8 mouse cellular contexts compared by ENCODE assay signal in genomic region chr1:118457256-118457882, GRCm38 (mm10).
DNase-seq lines count a peak whose midpoint lies in the region; ATAC-seq lines count a peak whose summit lies in the region.

No protein-coding gene starts in this region.

- H3K9me3 ChIP-seq in kidney, embryonic 15.5 days (replicated peaks) = no peaks in the 10 kb centered on the region
- H3K9me3 ChIP-seq in heart, embryonic 15.5 days (replicated peaks) = no peaks in the 10 kb centered on the region

- peaks cover 43% of the 10 kb centered on the region for H3K4me1 ChIP-seq in kidney, embryonic 15.5 days
- H3K4me1 ChIP-seq in heart, embryonic 15.5 days (replicated peaks) = peaks cover 41% of the 10 kb centered on the region

- H3K27me3 ChIP-seq in kidney, embryonic 15.5 days = no peaks in the 10 kb centered on the region
- no peaks in the 10 kb centered on the region for H3K27me3 ChIP-seq in heart, embryonic 15.5 days

- ATAC-seq in kidney, embryonic 15.5 days (replicated peaks; ENCODE audit: low FRiP score) = no peak
- ATAC-seq in heart, embryonic 15.5 days (replicated peaks; ENCODE audit: insufficient number of reproducible peaks, insufficient read depth, low FRiP score, low read depth) = no peak

- no peak overlapping the region for H3K4me3 ChIP-seq in kidney, embryonic 15.5 days (replicated peaks)
- H3K4me3 ChIP-seq in heart, embryonic 15.5 days = peak overlapping the region; percentile 22

- H3K36me3 ChIP-seq in kidney, embryonic 15.5 days = peaks cover 23% of the 10 kb centered on the region
- peaks cover 16% of the 10 kb centered on the region; the same call in 1 of the 2 replicates for H3K36me3 ChIP-seq in heart, embryonic 15.5 days

- 51% methylated on average over 11 of the region's 11 CpGs for WGBS in kidney, embryonic 15.5 days
- 16% methylated on average over 11 of the region's 11 CpGs for WGBS in heart, embryonic 15.5 days

- H3K4me2 ChIP-seq in kidney, embryonic 15.5 days = peak overlapping the region; percentile 72; the same call in 1 of the 2 replicates
- peak overlapping the region; percentile 79 for H3K4me2 ChIP-seq in heart, embryonic 15.5 days

- H3K27ac ChIP-seq in kidney, embryonic 15.5 days = 0 out of 2 replicates have a peak overlapping the region, but pooled peaks have one; percentile 27
- peak overlapping the region; percentile 99 for H3K27ac ChIP-seq in heart, embryonic 15.5 days

- no peak for DNase-seq in kidney, adult 8-10 months
- DNase-seq in c-Kit-positive CD71-positive TER-119-positive erythroid progenitor cells, embryonic 14.5 days (ENCODE audit: low spot score) = peak; percentile 45
- DNase-seq in liver (peak; percentile 24), adipocyte (ENCODE audit: low spot score) (no peak)
- DNase-seq in skeletal muscle tissue, adult 2 months (ENCODE audit: low read depth, low spot score) = peak; percentile 34
- no peak for DNase-seq in kidney, postnatal 36 days

- H3K9ac ChIP-seq in kidney, embryonic 15.5 days = no peak overlapping the region
- H3K9ac ChIP-seq in heart, embryonic 15.5 days = peak overlapping the region; percentile 4; the same call in 1 of the 2 replicates

Comparison
In these comparisons a context has a peak if more than half of its experiments do, and no peak if none do; other contexts are left out.
1. DNase-seq: peak in c-Kit-positive CD71-positive TER-119-positive erythroid progenitor cells, embryonic 14.5 days (single experiment), liver (single experiment) and skeletal muscle tissue, adult 2 months (single experiment); none in kidney, adult 8-10 months (0 of 2), kidney, postnatal 36 days (0 of 2) and adipocyte (single experiment).